Mouse (Mus musculus): ENCODE results near the gene Nrsn2.
"Not testable (repeated sequence)": the region's sequence is repeated elsewhere in the genome, so short reads cannot be mapped to it uniquely, and the experiment has no call there.

Nrsn2 gene

DNA sequence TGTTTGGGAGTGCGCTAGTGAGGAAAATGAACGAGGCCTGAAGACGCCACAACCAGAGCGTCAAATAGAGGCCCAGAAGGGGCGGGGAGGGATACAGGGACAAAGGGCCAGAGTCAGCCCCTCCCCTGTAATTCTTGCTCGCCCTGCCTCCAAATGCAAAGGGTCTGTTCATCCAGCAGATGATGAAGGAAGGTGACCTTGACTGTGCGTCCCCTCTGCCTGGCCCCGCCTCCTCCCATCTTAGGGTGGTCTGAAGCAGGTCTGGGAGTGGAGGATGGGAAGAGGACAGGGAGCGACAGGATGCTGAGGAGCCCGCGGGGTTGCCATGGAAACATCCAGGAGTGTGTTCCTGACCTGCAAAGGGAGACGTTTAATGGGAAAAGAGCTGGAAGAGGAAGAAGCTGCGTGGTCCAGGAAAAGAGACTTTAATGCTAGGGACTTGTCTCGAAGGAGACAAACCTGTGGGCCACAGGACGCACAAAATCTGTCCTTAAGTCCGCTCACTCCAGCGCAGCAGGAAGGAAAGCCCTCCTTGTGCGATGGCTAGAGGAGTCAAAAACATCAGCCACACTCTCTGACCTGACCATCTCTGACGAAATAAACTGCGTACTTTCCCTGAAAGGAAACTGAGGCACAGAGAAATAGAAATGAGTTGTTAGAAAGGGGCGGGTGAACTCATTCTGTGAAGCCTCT is 640 bp downstream of the Nrsn2 start:
- no peak for DNase-seq

DNA sequence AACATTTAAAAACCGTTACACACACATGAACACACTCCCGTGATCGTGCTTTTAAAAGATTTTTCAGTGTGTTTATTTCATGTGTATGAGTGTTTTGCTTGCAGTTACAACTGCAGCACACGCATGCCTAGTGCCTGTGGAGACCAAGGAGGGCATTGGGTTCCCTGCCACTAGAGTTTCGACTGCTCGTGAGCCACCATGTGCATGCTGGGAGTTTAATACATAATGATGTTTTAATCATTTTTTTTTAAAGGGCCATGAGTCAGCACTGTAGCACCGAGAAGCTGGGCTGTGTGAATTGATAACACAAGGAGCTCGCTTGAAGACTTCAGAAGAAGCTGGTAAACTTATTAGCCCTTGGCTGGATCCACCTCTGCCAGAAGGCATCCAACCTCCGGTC is 2.9 kb downstream of the Nrsn2 start:
- no peak for DNase-seq

DNA sequence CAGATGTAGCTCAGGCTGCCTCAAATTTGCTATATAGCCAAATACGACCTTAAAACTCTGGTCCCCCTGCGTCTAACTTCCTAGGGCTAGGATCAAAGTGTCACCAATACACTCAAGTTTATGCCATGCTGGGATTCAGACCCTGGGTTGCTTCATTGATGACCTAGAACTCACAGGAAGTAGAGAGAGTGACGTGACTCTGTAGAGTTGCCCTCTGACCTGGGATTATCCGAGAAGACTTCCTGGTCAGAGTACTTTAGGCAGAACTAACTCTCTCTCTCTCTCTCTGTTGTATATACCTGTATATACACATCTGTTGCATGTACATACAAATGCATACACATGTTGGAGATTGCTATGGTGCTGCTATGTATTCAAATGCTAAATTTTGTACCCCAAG is 3.8 kb downstream of the Nrsn2 start:
- DNase-seq: no peak

DNA sequence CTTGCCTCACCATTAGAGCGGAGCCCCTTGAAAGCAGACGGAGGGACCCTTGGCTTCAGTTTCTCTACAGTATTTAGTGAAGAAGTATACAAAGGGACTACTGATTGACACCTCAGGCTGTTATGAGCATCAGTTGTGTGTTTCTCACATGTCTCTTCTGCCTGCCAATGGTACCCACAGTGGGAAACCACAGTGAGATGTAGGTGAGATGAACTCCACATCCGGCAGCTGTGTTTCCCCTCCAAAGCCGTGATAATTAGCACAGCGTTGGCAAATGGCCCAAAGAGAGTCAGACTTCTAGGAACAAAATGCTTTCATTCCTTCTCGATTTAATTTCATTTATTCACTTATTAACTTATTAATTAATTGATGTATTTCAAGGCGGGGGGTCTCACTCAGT is 4.3 kb downstream of the Nrsn2 start:
- DNase-seq: no peak

DNA sequence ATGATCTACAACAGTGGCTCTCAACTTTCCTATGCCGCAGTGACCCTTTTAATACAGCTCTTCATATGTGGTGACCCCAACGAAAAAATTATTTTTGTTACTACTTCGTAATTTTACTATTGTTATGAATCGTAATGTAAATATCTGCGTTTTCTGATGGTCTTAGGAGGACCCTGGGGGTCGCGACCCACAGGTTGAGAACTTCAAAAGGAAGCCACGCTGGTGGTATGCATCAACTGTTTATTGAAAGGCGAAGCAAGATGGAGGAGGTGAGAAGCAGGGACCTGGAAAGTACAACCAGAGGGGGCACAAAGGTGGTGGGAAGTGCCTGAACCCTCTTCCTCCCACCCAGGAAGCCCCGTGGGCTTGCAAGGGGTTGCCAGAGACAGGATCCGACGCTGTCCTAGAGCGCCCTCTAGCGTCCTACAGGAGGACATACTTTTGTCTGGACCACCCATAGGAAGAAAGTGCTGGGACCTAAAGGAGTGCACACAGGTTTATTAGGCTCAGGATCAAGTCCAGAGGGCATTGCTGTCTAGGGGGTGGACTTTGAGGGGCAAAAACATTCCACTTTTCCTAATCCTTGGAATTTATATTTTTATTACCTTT is 7.8 kb downstream of the Nrsn2 start:
- peak in 1 of 2 experiments; percentile 40 for DNase-seq

DNA sequence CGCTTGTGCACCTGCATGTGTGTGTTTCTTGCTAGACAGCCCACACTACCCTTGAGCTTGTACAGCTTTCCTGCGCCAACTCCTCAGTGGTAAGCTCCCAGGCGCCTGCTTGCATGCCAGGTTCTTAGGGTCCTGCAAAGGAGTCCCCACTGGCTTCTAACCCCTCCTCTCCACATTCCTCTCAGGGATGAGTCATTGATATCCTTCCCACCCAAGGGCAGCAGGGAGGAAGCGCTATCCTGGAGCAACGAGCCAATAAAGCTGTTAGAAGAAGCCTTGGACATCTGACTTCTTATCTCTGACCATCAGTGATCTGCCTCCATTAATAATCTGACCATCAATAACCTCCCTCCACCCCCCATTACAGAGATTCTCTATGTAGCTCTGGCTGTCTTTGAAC is 8.5 kb downstream of the Nrsn2 start:
- no peak for DNase-seq

DNA sequence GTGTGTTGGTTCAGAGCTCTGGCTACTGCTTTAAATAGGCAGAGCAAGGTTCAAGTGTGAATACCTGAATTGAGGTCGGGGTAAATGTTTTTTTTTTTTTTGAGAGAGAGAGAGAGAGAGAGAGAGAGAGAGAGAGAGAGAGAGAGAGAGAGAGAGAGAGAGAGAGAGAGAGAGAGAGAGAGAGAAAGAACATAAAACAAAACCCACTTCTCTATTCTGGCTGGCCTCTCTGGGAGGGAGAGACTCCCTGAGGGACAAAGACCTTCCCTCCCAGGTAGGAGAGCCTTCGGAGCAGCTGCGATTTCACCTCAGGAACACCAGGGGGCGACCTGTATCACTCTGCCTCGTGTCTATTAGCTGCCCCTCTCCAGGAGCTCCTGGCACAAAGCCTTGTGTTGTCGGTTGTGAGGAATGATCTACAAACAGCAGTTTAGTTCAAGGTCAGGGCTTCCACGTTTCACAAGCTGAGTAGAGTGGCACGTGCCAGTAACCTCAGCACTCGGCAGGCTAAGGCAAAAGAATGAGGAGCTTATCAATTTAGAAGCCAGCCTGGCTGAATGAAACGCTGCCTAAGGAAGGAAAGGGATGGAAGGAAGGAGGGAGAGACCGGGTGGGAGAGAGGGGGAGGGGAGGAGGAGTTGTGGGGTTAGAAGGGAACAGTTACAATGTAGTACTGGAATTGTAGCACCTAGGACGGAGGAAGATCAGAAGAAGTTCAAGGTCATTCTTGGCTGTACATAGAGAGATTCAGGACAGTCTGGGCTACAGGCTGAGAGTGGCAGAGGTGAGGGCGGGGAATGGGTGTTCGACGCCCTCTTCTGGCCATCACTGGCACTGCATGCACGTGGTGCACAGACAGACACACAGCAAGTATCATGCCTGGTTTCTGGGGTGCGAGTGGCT is 12.9 kb downstream of the Nrsn2 start:
- DNase-seq: peak; percentile 22 to 60

DNA sequence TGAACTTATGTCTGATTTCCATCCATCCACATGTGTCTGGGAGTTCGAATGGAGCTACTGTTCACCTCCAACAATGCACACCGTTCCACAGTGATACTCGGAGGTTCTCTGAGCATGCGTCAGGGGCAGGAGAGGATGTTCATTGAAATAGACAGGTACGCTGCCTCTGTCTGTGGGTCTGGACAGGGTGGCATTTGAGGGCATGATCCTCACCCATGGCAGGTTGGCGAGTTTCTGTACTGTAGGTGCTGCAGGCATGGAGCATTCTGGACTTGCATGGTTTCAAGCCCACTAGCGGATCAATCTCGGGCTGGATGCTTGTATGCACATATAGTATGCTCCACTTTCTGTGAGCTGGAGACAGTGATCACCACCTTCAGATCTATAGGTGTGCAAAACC is 15.2 kb downstream of the Nrsn2 start:
- DNase-seq: no peak

DNA sequence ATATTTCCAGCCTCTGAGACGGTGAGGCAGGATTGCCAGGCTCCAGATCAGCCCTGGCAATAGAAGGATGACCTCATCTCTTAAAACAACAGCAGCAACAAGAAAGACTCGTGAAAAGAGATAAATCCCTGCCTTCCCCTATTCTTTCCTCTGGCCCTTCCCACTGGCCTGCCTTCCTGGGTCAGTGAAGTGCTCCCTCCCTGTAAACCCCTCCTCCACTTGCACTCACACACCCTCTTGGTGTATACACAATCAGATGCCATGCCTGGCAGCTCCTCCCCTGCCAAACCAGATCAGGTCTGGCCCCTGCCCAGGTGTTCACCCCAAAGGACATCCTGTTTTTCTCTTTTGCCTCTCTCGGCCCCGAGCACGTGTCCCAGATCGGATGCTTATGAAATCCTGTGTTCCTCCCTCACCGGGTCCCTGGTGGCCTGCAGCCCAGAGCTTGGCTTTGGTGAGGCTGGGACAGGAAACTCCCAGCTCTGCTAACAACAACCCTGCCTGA is 16.1 kb downstream of the Nrsn2 start:
- DNase-seq: peak; percentile 5 to 11

DNA sequence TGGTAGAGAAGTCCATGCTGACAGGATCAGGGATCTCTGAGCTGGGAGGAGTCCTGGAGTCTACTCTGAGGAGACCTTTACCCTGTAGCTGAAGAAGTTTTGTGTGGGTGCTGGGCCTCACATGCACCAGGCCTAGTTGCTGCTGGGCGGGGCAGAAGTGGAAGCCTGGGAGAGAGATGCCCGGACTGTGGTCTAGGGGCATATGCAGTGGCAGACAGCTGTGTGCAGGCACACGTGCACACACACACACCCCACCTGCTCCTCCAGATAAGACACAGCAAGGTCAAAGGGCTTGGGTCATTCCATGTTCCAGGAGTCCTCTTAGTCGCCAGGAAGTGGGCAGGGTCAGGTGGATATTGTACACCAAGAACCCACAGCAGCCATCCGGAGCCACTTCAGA is 16.8 kb downstream of the Nrsn2 start:
- DNase-seq: no peak

DNA sequence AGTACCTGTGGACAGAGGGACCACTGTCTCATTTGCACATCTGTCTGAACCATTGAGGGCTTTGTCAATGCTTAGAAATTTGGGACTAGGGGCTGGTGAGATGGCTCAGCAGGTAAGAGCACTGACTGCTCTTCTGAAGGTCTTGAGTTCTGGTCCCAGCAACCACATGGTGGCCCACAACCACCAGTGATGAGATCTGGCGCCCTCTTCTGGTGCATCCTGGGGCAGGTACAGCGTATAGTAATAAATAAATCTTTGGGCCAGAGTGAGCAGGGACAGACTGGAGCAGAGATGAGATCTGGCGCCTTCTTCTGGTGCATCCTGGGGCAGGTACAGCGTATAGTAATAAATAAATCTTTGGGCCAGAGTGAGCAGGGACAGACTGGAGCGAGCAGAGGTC is 17.5 kb downstream of the Nrsn2 start:
- DNase-seq: not testable (repeated sequence)

DNA sequence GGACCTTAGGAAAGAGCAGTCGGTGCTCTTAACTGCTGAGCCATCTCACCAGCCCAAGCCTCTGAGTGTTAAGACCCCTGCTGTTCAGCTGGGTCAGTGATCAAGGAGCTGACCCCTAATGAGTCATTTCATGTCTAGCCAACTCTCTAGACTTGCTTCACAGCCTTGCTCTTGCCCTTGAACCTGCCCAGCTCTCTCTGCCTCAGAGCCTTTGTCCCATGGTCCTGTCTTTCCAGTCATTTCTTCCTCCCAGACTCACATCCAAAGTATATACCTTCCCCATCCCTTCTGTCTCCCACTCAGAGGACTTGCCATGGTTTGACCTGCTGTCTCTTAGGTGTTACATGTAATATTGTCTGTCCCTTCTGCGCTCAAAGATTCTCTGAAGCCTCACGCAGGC is 19.2 kb downstream of the Nrsn2 start:
- no peak for DNase-seq

DNA sequence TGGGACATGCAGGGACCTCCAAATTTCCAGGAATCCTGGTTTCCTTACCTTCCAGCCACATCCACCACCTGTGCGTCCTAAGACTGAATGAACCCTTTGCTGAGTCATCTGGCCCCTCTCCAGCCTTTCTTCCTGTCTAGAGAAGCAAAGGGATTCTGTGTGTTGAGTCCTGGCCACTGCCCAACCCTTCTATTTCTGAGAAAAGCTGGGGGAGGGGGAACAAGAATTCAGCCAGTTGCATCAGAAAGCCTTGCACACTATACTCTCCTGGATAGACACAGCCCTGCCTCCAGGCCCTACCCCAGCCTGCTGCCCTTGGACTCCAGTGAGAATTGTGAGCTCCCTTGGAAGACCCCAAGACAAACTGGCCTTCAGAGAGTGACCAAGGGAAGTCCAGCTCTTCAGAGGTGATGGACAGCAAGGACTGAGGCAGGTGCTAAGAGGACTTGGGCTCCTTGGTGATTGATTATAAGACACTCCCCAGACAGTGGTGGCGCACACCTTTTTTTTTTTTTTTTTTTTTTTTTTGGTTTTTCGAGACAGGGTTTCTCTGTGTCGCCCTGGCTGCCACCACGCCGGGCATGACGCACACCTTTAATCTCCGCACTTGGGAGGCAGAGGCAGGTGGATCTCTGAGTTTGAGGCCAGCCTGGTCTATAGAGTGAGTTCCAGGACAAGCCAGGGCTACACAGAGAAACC is 26.4 kb downstream of the Nrsn2 start:
- DNase-seq: no peak

DNA sequence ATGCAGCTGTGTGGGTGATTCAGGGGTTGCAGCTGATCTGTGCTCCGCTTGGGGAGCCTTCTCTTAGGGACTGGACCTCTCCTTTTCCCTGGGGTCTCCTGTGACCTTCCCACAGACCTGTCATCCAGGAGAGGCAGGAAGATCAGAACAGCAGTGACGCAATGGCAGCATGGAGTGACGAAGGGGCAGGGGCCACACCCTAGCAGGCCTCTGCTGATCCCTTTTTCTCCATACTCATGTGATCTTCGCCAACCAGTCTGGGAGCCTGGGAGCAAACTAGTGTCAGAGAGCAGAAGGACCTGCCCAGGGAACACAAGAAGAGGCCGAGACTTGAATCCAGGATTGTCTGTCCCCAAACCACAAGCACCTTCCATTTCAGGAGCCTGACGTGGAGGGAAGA is 27.2 kb downstream of the Nrsn2 start:
- DNase-seq: no peak

DNA sequence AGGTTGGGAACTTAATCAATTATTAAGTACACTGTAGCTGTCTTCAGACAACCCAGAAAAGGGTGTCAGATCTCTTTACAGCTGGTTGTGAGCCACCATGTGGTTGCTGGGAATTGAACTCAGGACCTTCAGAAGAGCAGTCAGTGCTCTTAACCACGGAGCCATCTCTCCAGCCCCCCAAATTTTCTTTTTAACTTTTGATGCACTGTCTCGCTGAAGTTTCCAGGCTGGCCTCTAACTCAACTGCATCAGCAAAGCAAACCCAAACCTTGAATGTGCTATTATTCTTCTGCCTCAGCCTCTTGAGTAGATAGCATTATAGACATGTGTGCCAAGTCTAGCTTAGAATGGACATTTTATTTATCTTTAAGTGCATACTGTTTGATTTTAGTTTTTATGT is 28.7 kb downstream of the Nrsn2 start:
- DNase-seq: no peak

DNA sequence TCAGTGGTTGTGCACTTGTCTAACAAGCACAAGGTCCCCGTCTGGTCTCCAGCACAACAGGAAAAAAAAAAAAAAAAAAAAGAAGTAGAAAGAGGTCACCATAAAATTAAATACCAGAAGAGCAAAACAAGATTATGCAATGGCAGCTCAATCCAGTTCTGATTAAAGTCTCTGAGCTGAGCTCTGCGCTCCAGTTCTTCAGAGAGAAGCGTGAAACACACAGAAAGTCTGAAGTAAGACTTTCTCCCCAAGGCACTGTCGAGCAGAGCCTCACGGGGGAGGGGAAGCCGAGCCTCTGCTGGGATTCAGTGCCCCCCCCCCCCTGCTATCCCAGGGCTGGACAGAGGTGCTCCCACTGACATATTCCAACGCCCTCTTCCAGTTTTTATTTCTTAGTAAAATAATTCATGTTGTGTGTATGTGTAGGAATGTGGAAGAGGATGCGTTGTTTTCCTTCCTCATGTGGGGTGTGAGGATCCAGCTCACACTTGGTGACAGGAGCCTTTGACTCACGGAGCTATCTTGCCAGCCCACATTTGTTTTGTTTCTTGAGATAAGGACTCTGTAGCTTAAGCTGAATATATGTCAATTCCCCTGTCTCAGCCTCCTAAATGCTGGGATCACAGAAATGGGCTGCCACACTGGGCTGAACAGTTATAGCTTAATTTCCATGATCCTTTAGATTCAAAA is 29.5 kb downstream of the Nrsn2 start:
- no peak for DNase-seq

DNA sequence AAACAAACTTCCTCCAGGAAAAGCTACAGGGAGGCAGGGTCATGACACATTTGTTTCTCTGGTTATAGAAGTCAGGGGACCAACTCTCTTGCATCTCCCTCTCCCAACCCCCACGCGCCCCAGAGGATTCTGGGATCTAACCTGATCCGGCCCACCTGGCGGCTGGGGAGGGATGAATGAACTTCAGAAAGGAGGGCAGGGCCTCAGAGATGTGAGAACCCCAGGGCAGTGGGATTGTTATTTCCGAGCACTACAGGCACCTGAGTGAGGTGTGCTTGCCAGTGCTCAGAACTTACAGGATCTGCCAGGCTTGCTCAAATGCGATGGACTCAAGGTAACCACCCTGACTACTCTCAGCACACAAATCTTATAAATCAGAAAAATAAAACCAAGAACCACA is 31.0 kb downstream of the Nrsn2 start:
- no peak for DNase-seq

DNA sequence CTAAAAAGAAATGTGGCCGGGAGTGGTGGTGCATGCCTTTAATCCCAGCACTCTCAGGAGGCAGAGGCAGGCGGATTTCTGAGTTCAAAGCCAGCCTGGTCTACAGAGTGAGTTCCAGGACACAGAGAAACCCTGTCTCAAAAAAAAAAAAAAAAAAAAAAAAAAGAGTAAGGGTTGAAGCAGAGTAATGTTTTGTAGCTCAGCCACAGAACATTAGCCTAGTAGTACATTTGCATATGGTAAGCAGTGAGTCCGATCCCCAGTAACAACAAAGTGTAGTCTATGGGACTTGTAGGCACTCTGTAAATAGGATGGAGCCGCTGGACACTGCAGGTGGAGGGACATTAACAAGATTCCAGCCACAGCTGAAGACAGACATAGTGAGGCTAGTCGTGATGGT is 31.5 kb downstream of the Nrsn2 start:
- DNase-seq: no peak

DNA sequence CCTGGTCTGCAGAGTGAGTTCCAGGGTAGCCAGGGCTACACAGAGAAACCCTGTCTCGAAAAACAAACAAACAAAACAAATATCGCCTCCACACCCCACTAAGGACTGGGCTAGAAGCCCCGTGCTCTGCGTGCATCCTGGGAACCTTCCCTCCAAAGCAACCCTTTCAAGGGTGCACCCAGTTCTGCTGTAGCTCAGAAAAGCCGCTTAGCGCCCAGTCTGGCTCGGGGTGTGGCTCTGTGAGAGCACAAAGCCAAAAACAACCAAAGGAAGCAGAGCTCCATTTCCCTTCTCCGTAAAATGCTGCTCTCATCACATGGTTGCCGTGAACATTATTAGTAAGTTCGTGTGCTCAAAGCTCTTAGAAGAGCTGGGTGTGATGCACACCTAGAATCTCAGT is 32.1 kb downstream of the Nrsn2 start:
- DNase-seq: no peak

DNA sequence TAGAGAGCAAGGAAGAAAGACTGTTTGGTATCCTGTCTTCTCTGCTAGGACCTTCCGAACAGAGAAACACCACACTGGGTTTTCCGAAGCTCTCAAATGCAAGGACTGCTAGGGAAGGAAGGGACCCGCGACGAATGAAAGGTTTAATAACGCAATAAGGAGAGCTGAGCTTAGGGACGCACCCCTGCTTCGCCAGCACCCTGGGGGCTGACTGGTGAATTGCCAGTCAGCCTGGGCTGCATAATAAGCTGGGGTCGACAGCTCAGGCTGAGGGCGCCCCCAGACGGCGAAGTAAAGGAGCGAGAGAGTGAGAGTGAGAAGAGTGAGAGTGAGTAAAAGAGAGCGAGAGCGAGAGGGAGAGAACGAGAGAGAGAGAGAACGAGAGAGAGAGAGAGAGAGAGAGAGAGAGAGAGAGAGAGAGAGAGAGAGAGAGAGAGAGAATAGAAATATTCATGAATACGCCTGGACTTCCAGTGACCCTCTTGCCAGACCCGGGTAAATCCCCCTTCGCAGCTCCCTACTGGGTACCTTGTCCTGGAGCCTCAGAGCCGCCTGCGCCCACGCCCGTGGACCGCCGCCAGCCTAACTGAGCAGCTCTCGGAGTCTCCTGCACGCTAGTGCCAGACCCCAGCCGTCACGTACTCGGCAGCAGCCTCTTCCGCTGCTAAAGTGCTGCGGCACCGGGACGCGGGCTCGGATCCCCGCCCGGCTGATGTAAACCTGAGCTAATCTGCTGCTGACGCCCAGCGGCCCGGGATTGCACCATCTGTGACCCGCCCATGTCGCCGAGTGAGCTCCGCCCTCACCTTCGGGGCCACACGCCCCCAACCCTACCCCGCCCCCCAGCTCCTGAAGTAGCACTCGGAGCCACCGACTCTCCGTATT is 32.9 kb downstream of the Nrsn2 start, which contains the start of gene Trib3:
Gene Trib3 (minus strand): TSS at position 704 of the 885 bp plus-strand sequence.
- DNase-seq: peak; percentile 69 to 79

DNA sequence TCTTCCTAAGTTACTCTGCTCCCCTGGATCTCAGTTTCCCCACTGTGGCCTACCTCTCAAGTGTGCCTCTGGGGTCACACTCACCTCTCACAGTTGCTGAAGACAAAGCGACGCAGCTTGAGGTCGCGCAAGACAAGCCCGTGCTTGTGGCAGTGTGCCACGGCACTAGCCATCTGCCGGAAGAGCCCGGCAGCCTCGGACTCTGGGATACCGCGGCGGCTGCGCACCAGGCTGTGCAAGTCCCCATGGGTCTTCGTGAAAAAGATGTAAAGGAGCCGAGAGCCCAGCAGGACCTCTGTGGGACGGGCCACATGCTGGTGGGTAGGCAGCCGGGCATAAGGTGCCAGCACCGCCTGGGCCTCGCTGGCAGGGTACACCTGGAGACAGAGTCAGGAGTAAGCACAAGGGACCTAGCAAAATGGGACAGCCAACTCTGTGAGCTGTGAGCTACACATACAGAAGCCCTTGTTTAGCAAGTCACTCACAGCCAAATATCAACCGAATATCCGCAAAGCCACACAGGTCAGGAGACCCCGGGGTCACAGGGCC is 36.7 kb downstream of the Nrsn2 start:
- DNase-seq: no peak
